Mouse (Mus musculus): Measurements from ENCODE around the gene B4galnt2. TPM values are rescaled to one million over a fixed set of nuclear protein-coding genes. Genes with fewer than 3 reads are reported as not detected.

B4galnt2 gene
- total and polyA plus RNA-seq, 3 experiments, result 0.34 to 1.9 (median 0.42) TPM

- in situ Hi-C loops (cut with MboI; ENCODE audit: low pct_ligation_motif_present, low pct_unique_long_range_greater_than_20kb, low sequenced_read_pairs), result no loop called here
- H3K4me1 ChIP-seq (ENCODE audit: control insufficient read depth in 1 of 2, insufficient read depth in 2 of 2), result peaks cover 5 to 25% of the 10 kb centered on the region in 2 experiments
- H3K79me2 ChIP-seq (replicated peaks; ENCODE audit: control insufficient read depth, extremely low read depth, insufficient read depth, poor library complexity, severe bottlenecking), result no peaks in the 10 kb centered on the region; the same call in 1 of the 2 replicates
- peaks cover 1% of the 10 kb centered on the region for H3K27me3 ChIP-seq (replicated peaks)
- H3K4me2 ChIP-seq (ENCODE audit: insufficient read depth, low read depth, poor library complexity, severe bottlenecking), result peak overlapping the region; percentile 84
- H3K36me3 ChIP-seq (replicated peaks in 1 of 2; ENCODE audit: control insufficient read depth in 1 of 2, insufficient read depth in 1 of 2, low read length in 1 of 2), result peaks cover 0 to 13% of the 10 kb centered on the region in 2 experiments
- H3K4me3 ChIP-seq (replicated peaks in 1 of 3; ENCODE audit: low read depth in 2 of 3, low read length in 2 of 3, poor library complexity in 1 of 3), result peak overlapping the region; percentile 62 to 77 (median 66)
- TF ChIP-seq EP300 (IDR thresholded peaks at IDR 0.05; ENCODE audit: low read length) (peak; percentile 36; the same call in 1 of the 2 replicates), TBP (conservative IDR thresholded peaks at IDR 0.05; ENCODE audit: low read depth, low read length) (0 out of 2 replicates have a peak, but pooled peaks have one; percentile 12), CHD1 (IDR thresholded peaks at IDR 0.05; ENCODE audit: low read depth, low read length) (no peak), IRF4 (IDR thresholded peaks at IDR 0.05; ENCODE audit: low read depth, low read length) (0 out of 2 replicates have a peak, but pooled peaks have one; percentile 25), ZNF384 (IDR thresholded peaks at IDR 0.05; ENCODE audit: low read depth, low read length) (no peak)
- H3K27ac ChIP-seq (ENCODE audit: insufficient read depth, low read depth), result peak overlapping the region; percentile 86; the same call in 1 of the 2 replicates
- no peaks in the 10 kb centered on the region for H3K9me3 ChIP-seq (replicated peaks; ENCODE audit: low read length)
- dilution Hi-C loops (cut with MboI; ENCODE audit: extremely low pct_ligation_motif_present, extremely low pct_unique_long_range_greater_than_20kb, low sequenced_read_pairs), result no loop called here
- peak; percentile 55 for DNase-seq (ENCODE audit: extremely low read depth)
- peak overlapping the region; percentile 57 for H3K9ac ChIP-seq (ENCODE audit: insufficient read depth, low read depth)
Measured at GRCm38 (mm10) chr11:95860071-95860490, 54.6 kb downstream of the B4galnt2 start.

- H3K36me3 ChIP-seq (replicated peaks in 1 of 2; ENCODE audit: control insufficient read depth in 1 of 2, insufficient read depth in 1 of 2, low read length in 1 of 2), result peaks cover 0 to 13% of the 10 kb centered on the region in 2 experiments
- no peaks in the 10 kb centered on the region; the same call in 1 of the 2 replicates for H3K79me2 ChIP-seq (replicated peaks; ENCODE audit: control insufficient read depth, extremely low read depth, insufficient read depth, poor library complexity, severe bottlenecking)
- peaks cover 1% of the 10 kb centered on the region for H3K27me3 ChIP-seq (replicated peaks)
- peaks cover 5 to 25% of the 10 kb centered on the region in 2 experiments for H3K4me1 ChIP-seq (ENCODE audit: control insufficient read depth in 1 of 2, insufficient read depth in 2 of 2)
- DNase-seq (ENCODE audit: extremely low read depth), result peak; percentile 79
- peak overlapping the region; percentile 86 for H3K27ac ChIP-seq (ENCODE audit: insufficient read depth, low read depth)
- H3K4me2 ChIP-seq (ENCODE audit: insufficient read depth, low read depth, poor library complexity, severe bottlenecking), result peak overlapping the region; percentile 84
- in situ Hi-C loops (cut with MboI; ENCODE audit: low pct_ligation_motif_present, low pct_unique_long_range_greater_than_20kb, low sequenced_read_pairs), result no loop called here
- H3K9ac ChIP-seq (ENCODE audit: insufficient read depth, low read depth), result peak overlapping the region; percentile 57
- peak overlapping the region; percentile 62 to 77 (median 66) for H3K4me3 ChIP-seq (replicated peaks in 1 of 3; ENCODE audit: low read depth in 2 of 3, low read length in 2 of 3, poor library complexity in 1 of 3)
- dilution Hi-C loops (cut with MboI; ENCODE audit: extremely low pct_ligation_motif_present, extremely low pct_unique_long_range_greater_than_20kb, low sequenced_read_pairs), result no loop called here
- peaks cover 3% of the 10 kb centered on the region for H3K9me3 ChIP-seq (replicated peaks; ENCODE audit: low read length)
- TF ChIP-seq ZMIZ1 (IDR thresholded peaks at IDR 0.05; ENCODE audit: low read depth, low read length) (no peak; the same call in 1 of the 2 replicates), ELF1 (IDR thresholded peaks at IDR 0.05; ENCODE audit: low read depth, low read length) (no peak), ZC3H11A (IDR thresholded peaks at IDR 0.05; ENCODE audit: low read depth, low read length) (no peak), MXI1 (IDR thresholded peaks at IDR 0.05; ENCODE audit: low read depth, low read length) (peak; percentile 95), RAD21 (IDR thresholded peaks at IDR 0.05; ENCODE audit: low read depth, low read length) (no peak; the same call in 1 of the 2 replicates), TCF12 (IDR thresholded peaks at IDR 0.05; ENCODE audit: low read depth, low read length) (0 out of 2 replicates have a peak, but pooled peaks have one; percentile 30), EP300 (IDR thresholded peaks at IDR 0.05; ENCODE audit: low read length) (no peak), IRF4 (IDR thresholded peaks at IDR 0.05; ENCODE audit: low read depth, low read length) (peak; percentile 62), POLR2AphosphoS2 (IDR thresholded peaks at IDR 0.05; ENCODE audit: low read depth, low read length) (no peak), USF2 (conservative IDR thresholded peaks at IDR 0.05; ENCODE audit: low read depth, low read length) (0 out of 2 replicates have a peak, but pooled peaks have one; percentile 17), E2F4 (IDR thresholded peaks at IDR 0.05; ENCODE audit: insufficient replicate concordance, low read depth, low read length) (peak; percentile 56; the same call in 1 of the 2 replicates), MEF2A (IDR thresholded peaks at IDR 0.05; ENCODE audit: borderline replicate concordance, low read depth, low read length) (no peak), ETS1 (conservative IDR thresholded peaks at IDR 0.05; ENCODE audit: low read depth, low read length) (peak; percentile 62), MAZ (IDR thresholded peaks at IDR 0.05; ENCODE audit: low read depth, low read length) (peak; percentile 21; the same call in 1 of the 2 replicates), UBTF (IDR thresholded peaks at IDR 0.05; ENCODE audit: low read depth, low read length) (peak; percentile 86; the same call in 1 of the 2 replicates), POLR2A (IDR thresholded peaks at IDR 0.05; ENCODE audit: low read depth, low read length) (peak; percentile 82), KAT2A (IDR thresholded peaks at IDR 0.05; ENCODE audit: insufficient replicate concordance, low read length) (peak; percentile 0; the same call in 1 of the 2 replicates), RCOR1 (conservative IDR thresholded peaks at IDR 0.05; ENCODE audit: low read depth, low read length) (peak; percentile 75; the same call in 1 of the 2 replicates), USF1 (IDR thresholded peaks at IDR 0.05; ENCODE audit: low read depth, low read length) (peak; percentile 21), ZNF384 (IDR thresholded peaks at IDR 0.05; ENCODE audit: low read depth, low read length) (no peak), MAFK (IDR thresholded peaks at IDR 0.05; ENCODE audit: insufficient replicate concordance, low read length) (no peak), NRF1 (IDR thresholded peaks at IDR 0.05; ENCODE audit: low read depth, low read length) (0 out of 2 replicates have a peak, but pooled peaks have one; percentile 24), NELFE (IDR thresholded peaks at IDR 0.05; ENCODE audit: low read depth, low read length) (peak; percentile 83), CTCF (conservative IDR thresholded peaks at IDR 0.05 in 1 of 2, IDR thresholded peaks at IDR 0.05 in 1 of 2; ENCODE audit: low read depth in 2 of 2, low read length in 2 of 2) (no peak; a peak in 1 of 4 replicates), TBP (conservative IDR thresholded peaks at IDR 0.05; ENCODE audit: low read depth, low read length) (no peak), CHD1 (IDR thresholded peaks at IDR 0.05; ENCODE audit: low read depth, low read length) (peak; percentile 87; the same call in 1 of the 2 replicates), MAX (IDR thresholded peaks at IDR 0.05; ENCODE audit: low read length) (peak; percentile 97), BHLHE40 (IDR thresholded peaks at IDR 0.05; ENCODE audit: low read depth, low read length) (peak; percentile 100), SMC3 (IDR thresholded peaks at IDR 0.05; ENCODE audit: low read depth, low read length) (no peak; the same call in 1 of the 2 replicates), GABPA (IDR thresholded peaks at IDR 0.05; ENCODE audit: insufficient replicate concordance, low read depth, low read length) (no peak)
Measured at GRCm38 (mm10) chr11:95859468-95859855, 55.2 kb downstream of the B4galnt2 start.

All from CH12.LX (cell line).